Mouse (Mus musculus) heart, embryonic 14.5 days (tissue): ENCODE measurements around the gene Dhrs7b. TPM values are rescaled to one million over a fixed set of nuclear protein-coding genes. Genes with fewer than 3 reads are reported as not detected.
A peak's percentile ranks its signal among the peaks of the same experiment; 100 is the strongest.
"Not testable (repeated sequence)": the region's sequence is repeated elsewhere in the genome, so short reads cannot be mapped to it uniquely, and the experiment has no call there.

ENCODE experiments used
- ATAC-seq: fragments of 200-750 bp; cut with Nextera tagmentation; 2 replicates; pipeline ENCODE4 v1.8.0; 2017; ENCODE audit warnings: low read depth, moderate TSS enrichment; ENCODE audit not compliant: insufficient number of reproducible peaks, insufficient read depth, low FRiP score
- H3K27ac ChIP-seq, 2 experiments: fragments of 200-500 bp in 1 of 2; fragments of 300-500 bp in 1 of 2; sonication (generic) in 1 of 2; replicated peaks in 1 of 2; 2 replicates each; pipeline ENCODE4 v1.5.1; 2012 to 2014; ENCODE audit warnings: low read depth in 2 of 2, low read length in 2 of 2, control low read depth in 1 of 2, mild to moderate bottlenecking in 1 of 2, mixed read lengths in 1 of 2; ENCODE audit not compliant: control insufficient read depth in 1 of 2, insufficient read depth in 1 of 2
- H3K27me3 ChIP-seq: fragments of 300-500 bp; sonication (generic); 2 replicates; pipeline ENCODE4 v1.6.1; 2014; ENCODE audit warnings: mild to moderate bottlenecking, low read length, control low read depth; ENCODE audit not compliant: control insufficient read depth, insufficient read depth
- H3K36me3 ChIP-seq: fragments of 300-500 bp; sonication (generic); 2 replicates; pipeline ENCODE4 v1.6.1; 2014; ENCODE audit warnings: mild to moderate bottlenecking, control low read depth, low read length, mixed read lengths; ENCODE audit not compliant: control insufficient read depth, insufficient read depth
- H3K4me1 ChIP-seq, 2 experiments: fragments of 200-500 bp in 1 of 2; fragments of 300-500 bp in 1 of 2; sonication (generic) in 1 of 2; 2 replicates each; pipeline ENCODE4 v1.6.1; 2012 to 2014; ENCODE audit warnings: low read length in 2 of 2, control low read depth in 1 of 2, mixed read lengths in 1 of 2; ENCODE audit not compliant: control insufficient read depth in 2 of 2, insufficient read depth in 2 of 2
- H3K4me2 ChIP-seq: fragments of 300-500 bp; sonication (generic); 2 replicates; pipeline ENCODE4 v1.6.1; 2014; ENCODE audit warnings: mild to moderate bottlenecking, low read length
- H3K4me3 ChIP-seq, 2 experiments: fragments of 200-500 bp in 1 of 2; fragments of 300-500 bp in 1 of 2; sonication (generic) in 1 of 2; 2 replicates each; pipeline ENCODE4 v1.5.1; 2012 to 2014; ENCODE audit warnings: low read length in 2 of 2, mild to moderate bottlenecking in 2 of 2, control low read depth in 1 of 2, low read depth in 1 of 2, moderate library complexity in 1 of 2; ENCODE audit not compliant: control insufficient read depth in 1 of 2, insufficient read depth in 1 of 2
- H3K9ac ChIP-seq: fragments of 300-500 bp; sonication (generic); 2 replicates; pipeline ENCODE4 v1.6.1; 2014; ENCODE audit warnings: mild to moderate bottlenecking, low read length
- H3K9me3 ChIP-seq: fragments of 300-500 bp; sonication (generic); 2 replicates; pipeline ENCODE4 v1.6.1; 2016; ENCODE audit warnings: low read length, control low read depth; ENCODE audit not compliant: control insufficient read depth
- WGBS: fragments of 180-500 bp; shearing (Covaris S2); extraction: QIAGEN DNeasy Blood & Tissue Kit; methylation state at CpG from one replicate; pipeline ENCODE4 v1.1.7; 2014; 5-methylcytosine and 5-hydroxymethylcytosine counted together
- polyA plus RNA-seq: library from polyadenylated mRNA; unstranded; fragments of >200 nt; fragmentation: Nextera tagmentation; extraction: Ambion mirVana; gene quantifications from 2 replicates; pipeline ENCODE4 v1.2.1, GENCODE M21; 2014

The Dhrs7b gene
- polyA plus RNA-seq, 1 experiment from 2014 or later, result 30.2 TPM

GRCm38 (mm10) chr11:60808286-60809070, 22.0 kb upstream of the Dhrs7b start:
- peaks cover 4% of the 10 kb centered on the region for H3K36me3 ChIP-seq
- ATAC-seq, result no peak
- WGBS, result 62% methylated on average over 4 of the region's 4 CpGs
- H3K4me2 ChIP-seq, result peak overlapping the region; percentile 21
- peak overlapping the region; percentile 40 for H3K9ac ChIP-seq
- H3K9me3 ChIP-seq, result no peaks in the 10 kb centered on the region
- H3K4me3 ChIP-seq, result no peak overlapping the region
- H3K4me1 ChIP-seq, result peaks cover 6 to 27% of the 10 kb centered on the region in 2 experiments
- H3K27ac ChIP-seq, result 0 out of 4 replicates have a peak overlapping the region, but pooled peaks of 1 of the 2 experiments have one; percentile 42
- no peaks in the 10 kb centered on the region for H3K27me3 ChIP-seq

DNA sequence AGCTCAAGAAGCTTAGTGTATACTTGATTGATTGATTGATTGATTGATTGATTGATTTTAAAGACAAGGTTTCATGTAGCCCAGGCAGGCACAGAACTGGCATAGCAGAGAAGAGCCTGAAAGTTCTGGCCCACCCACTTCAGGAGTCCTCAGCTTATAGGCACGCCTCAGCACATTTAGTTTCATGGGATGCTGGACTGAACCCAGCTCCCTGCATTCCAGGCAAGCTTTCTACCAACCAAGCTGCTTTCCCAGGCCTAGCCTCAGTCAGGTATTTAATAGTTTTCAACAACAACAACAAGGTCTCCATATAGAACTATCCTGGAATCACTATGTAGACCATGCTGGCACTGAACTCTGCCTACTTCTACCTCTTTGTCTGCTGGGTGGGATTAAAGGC, 20.9 kb upstream of the Dhrs7b start:
- 57% methylated on average over 1 of the region's 1 CpGs for WGBS
- no peak for ATAC-seq
- no peak overlapping the region for H3K27ac ChIP-seq
- no peaks in the 10 kb centered on the region for H3K9me3 ChIP-seq
- peak overlapping the region; percentile 89 for H3K4me2 ChIP-seq
- no peak overlapping the region for H3K9ac ChIP-seq
- H3K36me3 ChIP-seq, result no peaks in the 10 kb centered on the region
- H3K4me3 ChIP-seq, result peak overlapping the region in 1 of 2 experiments; percentile 54; a peak in 1 of 4 replicates
- peaks cover 6 to 27% of the 10 kb centered on the region in 2 experiments for H3K4me1 ChIP-seq
- H3K27me3 ChIP-seq, result no peaks in the 10 kb centered on the region

DNA sequence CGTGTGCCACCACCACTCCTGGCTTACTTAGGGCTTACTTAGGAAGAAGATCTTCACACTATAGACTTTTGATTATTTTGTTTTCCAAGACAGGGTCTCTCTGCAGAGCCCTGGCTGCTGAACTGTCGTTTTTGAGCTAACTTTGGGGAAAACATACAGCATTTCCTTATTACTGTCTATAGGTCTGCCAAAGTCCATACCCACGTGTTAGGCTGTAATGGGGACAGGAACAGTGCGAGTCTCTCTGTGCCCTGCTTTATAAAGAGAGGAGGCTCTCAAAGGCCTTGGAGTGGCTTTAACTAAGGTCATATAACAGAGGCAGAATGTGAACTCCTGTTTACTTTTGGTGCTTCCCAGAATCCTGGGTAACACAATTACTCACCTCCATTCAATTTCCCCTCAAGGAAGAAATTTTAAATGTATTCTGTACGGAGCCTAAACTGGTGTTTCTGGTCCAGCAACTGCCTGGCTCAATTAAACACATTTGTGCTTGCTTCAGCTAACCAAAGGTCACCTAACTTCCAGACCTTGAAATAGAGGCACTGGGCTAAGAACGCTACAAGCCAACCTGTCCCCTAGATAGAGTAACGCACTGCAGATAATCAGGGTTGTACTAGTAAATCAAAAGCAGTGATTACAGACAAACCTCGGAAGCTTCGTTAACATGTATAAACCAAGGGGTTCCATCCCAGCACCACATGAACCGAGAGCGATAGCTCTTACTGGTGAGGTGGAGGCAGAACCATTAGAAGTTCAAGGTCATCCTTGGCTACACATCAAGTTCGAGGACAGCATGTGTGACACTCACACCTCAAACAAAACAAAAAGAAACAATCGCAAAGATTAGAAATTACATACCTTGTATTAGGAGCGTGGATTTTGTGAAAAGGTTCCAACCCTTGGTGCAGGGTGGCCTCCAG, 20.1 kb upstream of the Dhrs7b start:
- Histone ChIP-seq H3K9me3 (no peaks in the 10 kb centered on the region), H3K4me3 (peak overlapping the region; percentile 54 to 64), H3K4me2 (peak overlapping the region; percentile 89), H3K27me3 (no peaks in the 10 kb centered on the region), H3K9ac (peak overlapping the region; percentile 72), H3K36me3 (no peaks in the 10 kb centered on the region), H3K4me1 (peaks cover 6 to 27% of the 10 kb centered on the region in 2 experiments), H3K27ac (no peak overlapping the region; a peak in 1 of 4 replicates)
- no peak for ATAC-seq
- WGBS, result 18% methylated on average over 14 of the region's 14 CpGs

DNA sequence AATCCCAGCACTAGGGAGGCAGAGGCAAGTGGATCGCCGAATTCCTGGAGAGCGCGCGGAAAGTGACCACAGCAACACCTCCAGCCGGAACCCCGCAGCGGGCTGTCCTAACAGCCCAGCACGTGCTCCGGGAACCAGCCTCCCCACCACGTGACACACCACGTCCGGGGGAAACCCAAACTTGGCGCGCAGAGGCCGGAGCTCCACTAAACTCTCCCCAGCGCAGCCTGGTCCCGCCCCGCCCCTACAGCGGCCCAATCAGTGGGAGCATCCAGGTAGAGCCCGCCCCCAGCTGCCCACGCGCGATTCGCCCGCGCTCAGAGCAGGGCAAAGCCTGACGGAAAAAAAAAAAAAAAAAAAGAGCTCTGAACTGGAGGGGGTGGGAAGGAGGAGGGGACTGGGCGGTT, 19.4 kb upstream of the Dhrs7b start:
- Histone ChIP-seq H3K9me3 (no peaks in the 10 kb centered on the region), H3K27ac (no peak overlapping the region; a peak in 1 of 4 replicates)
- under 1% methylated on average over 29 of the region's 29 CpGs for WGBS

GRCm38 (mm10) chr11:60811618-60812017, 18.8 kb upstream of the Dhrs7b start, which contains the start of gene Shmt1:
Shmt1 (minus strand) TSS chr11:60811718.
- H3K4me2 ChIP-seq, result peak within 1 kb of the TSS; percentile 89
- not testable (repeated sequence) for H3K9me3 ChIP-seq, H3K27ac ChIP-seq, ATAC-seq, H3K36me3 ChIP-seq, H3K27me3 ChIP-seq
- peak within 1 kb of the TSS; percentile 54 to 64 for H3K4me3 ChIP-seq
- H3K4me1 ChIP-seq, result peaks cover 6 to 27% of the 10 kb centered on the region in 2 experiments
- peak within 1 kb of the TSS; percentile 72 for H3K9ac ChIP-seq
- WGBS, result 20% methylated on average over 6 of the region's 6 CpGs

More for the DNA sequence above, 19.4 kb upstream of the Dhrs7b start:
- peak; percentile 99 for ATAC-seq
- H3K9ac ChIP-seq, result peak overlapping the region; percentile 72
- H3K36me3 ChIP-seq, result no peaks in the 10 kb centered on the region
- H3K4me2 ChIP-seq, result peak overlapping the region; percentile 89
- H3K4me3 ChIP-seq, result peak overlapping the region; percentile 54 to 64
- H3K4me1 ChIP-seq, result peaks cover 6 to 27% of the 10 kb centered on the region in 2 experiments
- H3K27me3 ChIP-seq, result no peaks in the 10 kb centered on the region

GRCm38 (mm10) chr11:60816398-60816797, 14.0 kb upstream of the Dhrs7b start:
- no peaks in the 10 kb centered on the region for H3K9me3 ChIP-seq
- no peak overlapping the region for H3K9ac ChIP-seq
- H3K4me3 ChIP-seq, result no peak overlapping the region
- no peak overlapping the region for H3K27ac ChIP-seq
- no peak overlapping the region for H3K4me2 ChIP-seq
- ATAC-seq, result no peak
- 66% methylated on average over 5 of the region's 5 CpGs for WGBS
- no peaks in the 10 kb centered on the region for H3K36me3 ChIP-seq
- H3K4me1 ChIP-seq, result no peaks in the 10 kb centered on the region
- no peaks in the 10 kb centered on the region for H3K27me3 ChIP-seq

DNA sequence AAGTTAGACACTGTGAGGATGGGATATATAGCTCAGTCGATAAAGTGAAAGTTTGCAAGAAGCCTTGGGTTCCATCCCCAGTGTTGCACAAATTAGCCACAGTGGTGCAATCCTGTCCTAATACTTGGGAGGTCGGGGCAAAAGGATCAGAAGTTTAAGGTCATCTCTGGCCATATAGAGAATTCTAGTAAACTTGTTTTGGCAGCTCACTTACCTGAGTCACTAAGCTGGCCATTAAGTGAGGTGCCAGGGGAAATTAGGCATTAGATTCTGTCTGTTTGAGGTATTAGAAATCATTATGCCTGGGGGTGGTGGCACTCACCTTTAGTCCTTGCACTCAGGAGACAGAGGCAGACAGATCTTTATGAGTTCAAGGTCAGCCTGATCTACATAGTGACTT, 6.7 kb upstream of the Dhrs7b start:
- Histone ChIP-seq H3K9ac (no peak overlapping the region), H3K4me3 (no peak overlapping the region), H3K4me2 (no peak overlapping the region), H3K27me3 (no peaks in the 10 kb centered on the region), H3K4me1 (no peaks in the 10 kb centered on the region), H3K9me3 (no peaks in the 10 kb centered on the region), H3K27ac (no peak overlapping the region), H3K36me3 (no peaks in the 10 kb centered on the region)
- 75% methylated on average over 2 of the region's 2 CpGs for WGBS
- no peak for ATAC-seq
